Mouse (Mus musculus) lung, postnatal 36 days (tissue): Measurements from ENCODE around the gene Tmem106c.

Experiments
- DNase-seq: peaks from one replicate; pipeline ENCODE4 v3.0.0; 2022; ENCODE audit warnings: mixed read lengths

The Tmem106c gene

GRCm38 (mm10) chr15:97963989-97964835, at the start of gene Tmem106c:
TSS of gene Tmem106c (plus strand) at chr15:97964200.
- peak; percentile 90 for DNase-seq

GRCm38 (mm10) chr15:97914331-97914747, 49.7 kb upstream of the Tmem106c start:
- DNase-seq = peak; percentile 30

GRCm38 (mm10) chr15:97917994-97918393, 46.0 kb upstream of the Tmem106c start:
- no peak for DNase-seq

- DNase-seq = no peak
These were observed 44.8 kb upstream of the Tmem106c start for GRCm38 (mm10) chr15:97919217-97919616.

- no peak for DNase-seq
These were observed 43.7 kb upstream of the Tmem106c start for GRCm38 (mm10) chr15:97920306-97920705.

- DNase-seq = no peak
These were observed 42.2 kb upstream of the Tmem106c start for GRCm38 (mm10) chr15:97921796-97922195.

- DNase-seq = no peak
These were observed 41.6 kb upstream of the Tmem106c start for GRCm38 (mm10) chr15:97922421-97922820.

GRCm38 (mm10) chr15:97927018-97927417, 37.0 kb upstream of the Tmem106c start:
- DNase-seq = no peak

GRCm38 (mm10) chr15:97927821-97928220, 36.2 kb upstream of the Tmem106c start:
- DNase-seq = no peak

- DNase-seq = peak; percentile 19
These were observed 34.7 kb upstream of the Tmem106c start for GRCm38 (mm10) chr15:97929259-97929824.

GRCm38 (mm10) chr15:97932441-97932840, 31.6 kb upstream of the Tmem106c start:
- no peak for DNase-seq

GRCm38 (mm10) chr15:97938580-97938979, 25.4 kb upstream of the Tmem106c start:
- DNase-seq = no peak

- DNase-seq = no peak
These were observed 23.9 kb upstream of the Tmem106c start for GRCm38 (mm10) chr15:97940088-97940487.

GRCm38 (mm10) chr15:97941306-97941705, 22.7 kb upstream of the Tmem106c start:
- DNase-seq = no peak

- no peak for DNase-seq
These were observed 21.5 kb upstream of the Tmem106c start for GRCm38 (mm10) chr15:97942538-97942937.

GRCm38 (mm10) chr15:97943356-97943755, 20.6 kb upstream of the Tmem106c start:
- no peak for DNase-seq

- no peak for DNase-seq
These were observed 19.0 kb upstream of the Tmem106c start for GRCm38 (mm10) chr15:97944919-97945574.

GRCm38 (mm10) chr15:97945656-97946315, 18.2 kb upstream of the Tmem106c start:
- no peak for DNase-seq

GRCm38 (mm10) chr15:97948720-97949119, 15.3 kb upstream of the Tmem106c start:
- no peak for DNase-seq

- DNase-seq = no peak
These were observed 14.3 kb upstream of the Tmem106c start for GRCm38 (mm10) chr15:97949706-97950105.

GRCm38 (mm10) chr15:97950240-97950639, 13.8 kb upstream of the Tmem106c start:
- DNase-seq = no peak

GRCm38 (mm10) chr15:97952137-97952888, 11.7 kb upstream of the Tmem106c start:
- peak; percentile 69 for DNase-seq

- no peak for DNase-seq
These were observed 11.2 kb upstream of the Tmem106c start for GRCm38 (mm10) chr15:97952889-97953189.
